Mouse (Mus musculus): Measurements from ENCODE around the gene Tmem106a. TPM values are rescaled to one million over a fixed set of nuclear protein-coding genes. Genes with fewer than 3 reads are reported as not detected.

Gene Tmem106a
- polyA plus RNA-seq (2012; rRNA removed), result 5.3 and 5.6 TPM in 2 replicates

DNA sequence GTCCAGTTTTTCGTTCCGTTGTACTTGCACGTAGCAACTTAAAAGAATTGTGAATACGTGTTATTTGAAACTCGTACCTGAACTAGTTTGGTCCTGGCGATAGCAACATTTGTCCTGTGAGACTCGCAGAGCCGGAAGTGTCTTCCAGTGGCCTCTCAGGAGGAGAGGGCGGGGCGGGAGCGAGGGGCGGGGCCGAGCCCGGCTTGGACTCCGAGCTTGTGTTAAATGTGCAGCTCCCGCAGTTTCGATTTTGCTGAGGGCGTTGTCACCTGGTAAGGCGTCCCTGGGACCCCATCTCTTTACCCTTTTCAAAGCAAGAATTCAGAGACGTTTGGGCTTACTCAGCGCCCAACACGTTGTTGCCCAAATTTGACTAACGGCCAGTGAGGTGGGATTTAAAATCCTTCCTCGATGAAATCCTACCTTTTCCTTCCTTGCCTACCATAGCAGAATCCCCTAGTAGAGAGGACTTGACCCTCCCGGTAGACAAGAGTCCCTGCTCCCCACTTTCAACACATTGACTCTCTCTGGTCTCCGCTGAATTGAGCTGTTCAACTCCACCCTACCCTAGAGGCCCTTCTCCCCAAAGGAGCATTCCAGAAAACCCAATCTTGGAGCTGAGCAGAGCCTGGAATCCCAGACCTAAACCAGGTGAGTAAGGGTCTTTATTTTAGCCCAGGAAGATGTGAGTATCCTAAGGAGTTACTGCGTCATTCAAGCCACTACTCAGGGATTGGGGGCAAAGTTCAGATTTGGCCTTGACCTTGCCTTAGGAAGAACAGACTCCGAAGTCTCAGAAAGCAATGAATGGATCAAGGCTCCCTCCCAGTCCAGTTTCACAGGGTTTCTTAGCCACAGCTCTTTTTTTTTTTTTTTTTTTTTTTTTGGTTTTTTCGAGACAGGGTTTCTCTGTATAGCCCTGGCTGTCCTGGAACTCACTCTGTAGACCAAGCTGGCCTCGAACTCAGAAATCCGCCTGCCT, at the start of gene Tmem106a:
Gene Tmem106a, plus strand, starts transcription at position 189 of the 982 bp plus-strand sequence.

DNA sequence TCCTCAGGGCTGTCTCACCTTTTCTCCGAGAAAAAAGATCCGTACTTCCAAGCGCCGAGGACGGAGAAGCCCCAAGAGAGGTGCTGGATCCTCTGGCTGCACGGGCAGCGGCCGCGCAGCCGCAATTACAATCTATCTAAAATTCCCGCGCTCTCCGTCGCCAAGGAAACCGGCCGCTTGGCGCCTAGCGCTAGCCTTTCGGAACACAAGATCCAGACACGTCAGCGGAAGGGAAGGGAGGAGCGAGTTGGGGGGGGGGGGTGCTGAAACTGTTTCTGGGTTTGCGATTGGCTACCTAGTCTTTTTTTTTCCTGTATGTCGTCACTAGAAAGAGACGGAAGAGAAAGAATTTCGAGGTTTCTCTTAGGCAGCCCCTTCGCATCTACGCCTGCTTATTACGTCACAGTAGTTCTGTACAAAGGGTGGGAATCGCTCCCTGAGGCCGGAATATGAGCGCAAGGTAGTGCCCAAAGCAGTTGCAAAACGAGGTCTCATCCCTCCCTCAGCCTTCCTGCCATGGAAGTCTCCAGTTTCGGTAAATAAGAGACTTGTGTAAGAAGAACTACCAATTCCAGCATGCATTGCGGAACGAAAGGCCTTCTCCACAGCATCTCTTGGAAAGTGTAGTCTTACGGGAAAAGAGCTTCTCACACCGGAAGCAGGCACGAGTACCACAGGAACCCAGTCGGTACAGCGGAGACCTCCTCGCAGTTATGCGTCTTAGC, 30.1 kb upstream of the Tmem106a start, which contains the start of the genes Brca1 and Nbr1:
Gene Brca1, minus strand, starts transcription at position 205 of the 725 bp plus-strand sequence.
Gene Nbr1, plus strand, starts transcription at position 399 of the 725 bp plus-strand sequence.

GRCm38 (mm10) chr11:101599156-101599555, 17.1 kb downstream of the Tmem106a start, which contains the start of gene Gm11634:
TSS of gene Gm11634 (minus strand) at chr11:101599256.

DNA sequence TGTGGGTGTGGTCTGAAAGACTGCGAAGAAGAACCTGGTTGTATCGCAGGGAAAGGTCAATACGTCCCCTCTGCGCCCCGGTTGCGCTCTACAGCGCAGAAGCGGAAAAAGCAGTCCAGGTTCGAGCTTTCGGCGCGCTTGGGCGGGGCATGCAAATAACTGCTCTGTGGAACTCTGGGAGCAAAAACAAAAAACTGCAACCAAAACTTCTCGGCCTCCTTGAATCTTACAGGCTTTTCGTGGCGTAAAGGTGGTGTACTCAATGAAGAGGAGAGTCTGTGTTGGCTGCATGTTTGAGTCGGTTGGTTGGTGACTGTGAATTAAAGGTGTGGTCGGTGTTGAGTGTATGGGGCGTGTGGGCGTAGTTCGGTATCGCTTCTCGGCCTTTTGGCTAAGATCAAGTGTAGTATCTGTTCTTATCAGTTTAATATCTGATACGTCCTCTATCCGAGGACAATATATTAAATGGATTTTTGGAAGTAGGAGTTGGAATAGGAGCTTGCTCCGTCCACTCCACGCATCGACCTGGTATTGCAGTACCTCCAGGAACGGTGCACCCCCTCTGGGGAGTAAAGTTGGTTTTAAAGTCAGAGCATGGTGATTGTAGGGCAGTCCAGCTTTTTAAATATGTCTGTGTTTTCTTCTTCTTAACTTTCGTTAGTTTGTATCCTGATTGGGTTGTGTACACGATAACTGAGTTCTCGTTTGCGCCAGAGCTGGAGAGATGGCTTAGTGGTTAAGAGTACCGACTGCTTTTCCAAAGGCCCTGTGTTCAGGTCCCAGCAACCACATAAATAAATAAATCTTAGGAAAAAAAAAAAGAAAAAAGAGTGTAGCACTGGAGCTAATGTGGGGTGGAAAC, 45.2 kb downstream of the Tmem106a start, which contains the start of gene Rdm1:
Gene Rdm1, plus strand, starts transcription at position 201 of the 862 bp plus-strand sequence.

Other genes starting within 250 kb of the Tmem106a start
- gene G6pc, start 214.7 kb upstream of the Tmem106a start, polyA plus RNA-seq (2012; rRNA removed), result not detected in 2 replicates
- 55.6 and 56.6 TPM in 2 replicates for gene Aarsd1, start 164.6 kb upstream of the Tmem106a start, polyA plus RNA-seq (2012; rRNA removed)
- gene Gm27029, start 157.4 kb upstream of the Tmem106a start, polyA plus RNA-seq (2012; rRNA removed), result 3.9 and 4.4 TPM in 2 replicates
- gene Rundc1, start 157.2 kb upstream of the Tmem106a start, polyA plus RNA-seq (2012; rRNA removed), result 27.5 and 28.6 TPM in 2 replicates
- gene Ptges3l, start 156.9 kb upstream of the Tmem106a start, polyA plus RNA-seq (2012; rRNA removed), result 3.3 and 7.2 TPM in 2 replicates
- 965 and 994 TPM in 2 replicates for gene Rpl27, start 139.9 kb upstream of the Tmem106a start, polyA plus RNA-seq (2012; rRNA removed)
- 5.3 and 8.1 TPM in 2 replicates for gene Ifi35, start 133.8 kb upstream of the Tmem106a start, polyA plus RNA-seq (2012; rRNA removed)
- 141 and 209 TPM in 2 replicates for gene Rnd2, start 117.2 kb upstream of the Tmem106a start, polyA plus RNA-seq (2012; rRNA removed)
- 147 and 149 TPM in 2 replicates for gene Vat1, start 116.0 kb upstream of the Tmem106a start, polyA plus RNA-seq (2012; rRNA removed)
- gene Brca1, start 30.3 kb upstream of the Tmem106a start, polyA plus RNA-seq (2012; rRNA removed), result 5.7 and 7.4 TPM in 2 replicates
- 99.6 and 115 TPM in 2 replicates for gene Nbr1, start 30.1 kb upstream of the Tmem106a start, polyA plus RNA-seq (2012; rRNA removed)
- not detected in 2 replicates for gene Gm11634, start 17.0 kb downstream of the Tmem106a start, polyA plus RNA-seq (2012; rRNA removed)
- gene Rdm1, start 45.0 kb downstream of the Tmem106a start, polyA plus RNA-seq (2012; rRNA removed), result 20.6 and 22.5 TPM in 2 replicates
- gene Arl4d, start 83.3 kb downstream of the Tmem106a start, polyA plus RNA-seq (2012; rRNA removed), result 20.9 and 41.3 TPM in 2 replicates
- 28.3 and 28.8 TPM in 2 replicates for gene Dhx8, start 150.7 kb downstream of the Tmem106a start, polyA plus RNA-seq (2012; rRNA removed)
- 9.6 and 15.7 TPM in 2 replicates for gene Etv4, start 203.1 kb downstream of the Tmem106a start, polyA plus RNA-seq (2012; rRNA removed)

Data from central nervous system, embryonic 14 days (tissue).